Mouse (Mus musculus): ENCODE data around the gene Lhfpl5. TPM values are rescaled to one million over a fixed set of nuclear protein-coding genes. Genes with fewer than 3 reads are reported as not detected.

The Lhfpl5 gene
- total and polyA plus RNA-seq, 3 experiments: not detected

GRCm38 (mm10) chr17:28531946-28532345 is 43.5 kb upstream of the Lhfpl5 start:
- ATAC-seq (ENCODE audit: extremely low read depth, insufficient number of reproducible peaks, low FRiP score, poor library complexity, severe bottlenecking) (no peak), DNase-seq (ENCODE audit: low spot score) (no peak)
- H3K36me3 ChIP-seq (replicated peaks): no peaks in the 10 kb centered on the region
- no peaks in the 10 kb centered on the region for H3K9me3 ChIP-seq (replicated peaks)
- TF ChIP-seq POLR2AphosphoS5 (IDR thresholded peaks at IDR 0.05; ENCODE audit: insufficient replicate concordance, low read depth, low read length): no peak
- no peak for TF ChIP-seq GATA1 (IDR thresholded peaks at IDR 0.05; ENCODE audit: borderline replicate concordance, low read length)
- no peak for TF ChIP-seq GATA2 (IDR thresholded peaks at IDR 0.05; ENCODE audit: borderline replicate concordance, low read depth, low read length)
- no peak for TF ChIP-seq CTCF (IDR thresholded peaks at IDR 0.05; ENCODE audit: low read depth, low read length)
- TF ChIP-seq TAL1 (conservative IDR thresholded peaks at IDR 0.05; ENCODE audit: low read depth, low read length): no peak
- H3K4me1 ChIP-seq (ENCODE audit: insufficient read depth, low read depth, low read length): peaks cover 12% of the 10 kb centered on the region
- no peak overlapping the region for H3K4me3 ChIP-seq (ENCODE audit: low read depth, low read length)
- H3K27me3 ChIP-seq (ENCODE audit: insufficient read depth, low read length): peaks cover 28% of the 10 kb centered on the region

DNA sequence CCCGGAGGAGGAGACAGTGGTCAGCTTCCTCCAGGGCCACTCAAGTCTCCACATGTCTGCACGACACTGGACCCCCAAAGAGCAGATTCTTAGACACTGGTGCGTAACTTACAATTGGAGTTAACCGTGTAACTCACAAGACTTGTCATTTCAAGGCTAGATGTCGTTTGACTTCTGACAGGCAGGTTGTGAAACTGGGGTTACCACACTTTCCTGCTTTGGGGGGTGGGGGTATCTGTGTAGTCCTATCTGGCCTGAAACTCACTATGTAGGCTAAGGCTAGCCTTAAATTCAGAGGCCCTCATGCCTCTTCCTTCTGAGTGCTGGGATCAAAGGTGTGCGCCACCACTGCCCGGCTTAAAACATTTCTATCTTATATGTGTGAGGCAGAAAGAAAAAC is 42.9 kb upstream of the Lhfpl5 start:
- TF ChIP-seq GATA2 (IDR thresholded peaks at IDR 0.05; ENCODE audit: borderline replicate concordance, low read depth, low read length) (no peak), CTCF (IDR thresholded peaks at IDR 0.05; ENCODE audit: low read depth, low read length) (no peak), TAL1 (conservative IDR thresholded peaks at IDR 0.05; ENCODE audit: low read depth, low read length) (no peak), POLR2AphosphoS5 (IDR thresholded peaks at IDR 0.05; ENCODE audit: insufficient replicate concordance, low read depth, low read length) (no peak), GATA1 (IDR thresholded peaks at IDR 0.05; ENCODE audit: borderline replicate concordance, low read length) (no peak)
- Histone ChIP-seq H3K27me3 (ENCODE audit: insufficient read depth, low read length) (peaks cover 26% of the 10 kb centered on the region), H3K9me3 (replicated peaks) (no peaks in the 10 kb centered on the region), H3K36me3 (replicated peaks) (no peaks in the 10 kb centered on the region), H3K4me3 (ENCODE audit: low read depth, low read length) (no peak overlapping the region), H3K4me1 (ENCODE audit: insufficient read depth, low read depth, low read length) (peaks cover 6% of the 10 kb centered on the region)
- DNase-seq (ENCODE audit: low spot score): no peak
- no peak for ATAC-seq (ENCODE audit: extremely low read depth, insufficient number of reproducible peaks, low FRiP score, poor library complexity, severe bottlenecking)

- ATAC-seq (ENCODE audit: extremely low read depth, insufficient number of reproducible peaks, low FRiP score, poor library complexity, severe bottlenecking) (no peak), DNase-seq (ENCODE audit: low spot score) (no peak)
- Histone ChIP-seq H3K36me3 (replicated peaks) (no peaks in the 10 kb centered on the region), H3K4me1 (ENCODE audit: insufficient read depth, low read depth, low read length) (peaks cover 2% of the 10 kb centered on the region), H3K27me3 (ENCODE audit: insufficient read depth, low read length) (peaks cover 24% of the 10 kb centered on the region), H3K4me3 (ENCODE audit: low read depth, low read length) (no peak overlapping the region), H3K9me3 (replicated peaks) (0 out of 2 replicates have a peak, but pooled peaks cover 3% of the 10 kb centered on the region)
- TF ChIP-seq CTCF (IDR thresholded peaks at IDR 0.05; ENCODE audit: low read depth, low read length) (no peak), GATA2 (IDR thresholded peaks at IDR 0.05; ENCODE audit: borderline replicate concordance, low read depth, low read length) (no peak), GATA1 (IDR thresholded peaks at IDR 0.05; ENCODE audit: borderline replicate concordance, low read length) (no peak), POLR2AphosphoS5 (IDR thresholded peaks at IDR 0.05; ENCODE audit: insufficient replicate concordance, low read depth, low read length) (no peak), TAL1 (conservative IDR thresholded peaks at IDR 0.05; ENCODE audit: low read depth, low read length) (no peak)
Observed at GRCm38 (mm10) chr17:28533327-28533726, 42.1 kb upstream of the Lhfpl5 start.

- Histone ChIP-seq H3K4me3 (ENCODE audit: low read depth, low read length) (no peak overlapping the region), H3K9me3 (replicated peaks) (peaks cover 17% of the 10 kb centered on the region), H3K36me3 (replicated peaks) (no peaks in the 10 kb centered on the region), H3K27me3 (ENCODE audit: insufficient read depth, low read length) (peaks cover 12% of the 10 kb centered on the region), H3K4me1 (ENCODE audit: insufficient read depth, low read depth, low read length) (no peaks in the 10 kb centered on the region)
- TF ChIP-seq GATA1 (IDR thresholded peaks at IDR 0.05; ENCODE audit: borderline replicate concordance, low read length) (no peak), GATA2 (IDR thresholded peaks at IDR 0.05; ENCODE audit: borderline replicate concordance, low read depth, low read length) (no peak)
- DNase-seq (ENCODE audit: low spot score): no peak
- no peak for ATAC-seq (ENCODE audit: extremely low read depth, insufficient number of reproducible peaks, low FRiP score, poor library complexity, severe bottlenecking)
Observed at GRCm38 (mm10) chr17:28537881-28538280, 37.6 kb upstream of the Lhfpl5 start.

GRCm38 (mm10) chr17:28546925-28547324 is 28.5 kb upstream of the Lhfpl5 start:
- no peak for DNase-seq (ENCODE audit: low spot score)
- H3K27me3 ChIP-seq (ENCODE audit: insufficient read depth, low read length): peaks cover 27% of the 10 kb centered on the region
- no peak for TF ChIP-seq TAL1 (conservative IDR thresholded peaks at IDR 0.05; ENCODE audit: low read depth, low read length)
- no peak for TF ChIP-seq POLR2AphosphoS5 (IDR thresholded peaks at IDR 0.05; ENCODE audit: insufficient replicate concordance, low read depth, low read length)
- no peak for TF ChIP-seq CTCF (IDR thresholded peaks at IDR 0.05; ENCODE audit: low read depth, low read length)
- TF ChIP-seq GATA1 (IDR thresholded peaks at IDR 0.05; ENCODE audit: borderline replicate concordance, low read length): no peak
- no peak for TF ChIP-seq GATA2 (IDR thresholded peaks at IDR 0.05; ENCODE audit: borderline replicate concordance, low read depth, low read length)
- no peak overlapping the region for H3K4me3 ChIP-seq (ENCODE audit: low read depth, low read length)
- H3K9me3 ChIP-seq (replicated peaks): peaks cover under 1% of the 10 kb centered on the region
- H3K36me3 ChIP-seq (replicated peaks): no peaks in the 10 kb centered on the region
- ATAC-seq (ENCODE audit: extremely low read depth, insufficient number of reproducible peaks, low FRiP score, poor library complexity, severe bottlenecking): no peak
- H3K4me1 ChIP-seq (ENCODE audit: insufficient read depth, low read depth, low read length): no peaks in the 10 kb centered on the region

DNA sequence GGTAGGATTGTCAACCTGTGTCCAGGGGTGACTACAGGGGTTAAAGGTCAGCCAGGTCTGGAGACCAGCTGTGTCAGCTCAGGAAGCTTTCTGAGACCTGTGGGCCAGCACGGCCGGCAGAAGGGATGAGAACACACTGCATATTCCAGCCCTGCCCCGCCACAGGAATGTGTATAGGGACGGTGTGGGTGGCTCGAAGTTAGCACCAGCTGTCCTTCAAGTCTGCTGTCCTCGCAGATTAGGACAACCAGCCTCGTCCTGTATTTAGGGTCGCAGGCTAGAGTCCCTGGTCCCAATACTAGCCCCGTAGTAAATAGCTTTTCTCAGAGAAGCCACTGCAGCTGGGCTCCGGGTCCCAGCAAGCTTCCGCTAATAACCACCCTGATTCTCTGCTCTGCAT is 26.9 kb upstream of the Lhfpl5 start:
- TF ChIP-seq POLR2AphosphoS5 (IDR thresholded peaks at IDR 0.05; ENCODE audit: insufficient replicate concordance, low read depth, low read length) (no peak), GATA1 (IDR thresholded peaks at IDR 0.05; ENCODE audit: borderline replicate concordance, low read length) (no peak), CTCF (IDR thresholded peaks at IDR 0.05; ENCODE audit: low read depth, low read length) (no peak), TAL1 (conservative IDR thresholded peaks at IDR 0.05; ENCODE audit: low read depth, low read length) (no peak), GATA2 (IDR thresholded peaks at IDR 0.05; ENCODE audit: borderline replicate concordance, low read depth, low read length) (no peak)
- peaks cover 27% of the 10 kb centered on the region for H3K27me3 ChIP-seq (ENCODE audit: insufficient read depth, low read length)
- ATAC-seq (ENCODE audit: extremely low read depth, insufficient number of reproducible peaks, low FRiP score, poor library complexity, severe bottlenecking): no peak

More for the DNA sequence above, 26.9 kb upstream of the Lhfpl5 start:
- Histone ChIP-seq H3K9me3 (replicated peaks) (no peaks in the 10 kb centered on the region), H3K4me3 (ENCODE audit: low read depth, low read length) (no peak overlapping the region), H3K4me1 (ENCODE audit: insufficient read depth, low read depth, low read length) (peaks cover 3% of the 10 kb centered on the region; the same call in 1 of the 2 replicates), H3K36me3 (replicated peaks) (no peaks in the 10 kb centered on the region)
- no peak for DNase-seq (ENCODE audit: low spot score)

All from G1E (cell line).